Mouse (Mus musculus): ENCODE results near the gene Sox5.

DNA sequence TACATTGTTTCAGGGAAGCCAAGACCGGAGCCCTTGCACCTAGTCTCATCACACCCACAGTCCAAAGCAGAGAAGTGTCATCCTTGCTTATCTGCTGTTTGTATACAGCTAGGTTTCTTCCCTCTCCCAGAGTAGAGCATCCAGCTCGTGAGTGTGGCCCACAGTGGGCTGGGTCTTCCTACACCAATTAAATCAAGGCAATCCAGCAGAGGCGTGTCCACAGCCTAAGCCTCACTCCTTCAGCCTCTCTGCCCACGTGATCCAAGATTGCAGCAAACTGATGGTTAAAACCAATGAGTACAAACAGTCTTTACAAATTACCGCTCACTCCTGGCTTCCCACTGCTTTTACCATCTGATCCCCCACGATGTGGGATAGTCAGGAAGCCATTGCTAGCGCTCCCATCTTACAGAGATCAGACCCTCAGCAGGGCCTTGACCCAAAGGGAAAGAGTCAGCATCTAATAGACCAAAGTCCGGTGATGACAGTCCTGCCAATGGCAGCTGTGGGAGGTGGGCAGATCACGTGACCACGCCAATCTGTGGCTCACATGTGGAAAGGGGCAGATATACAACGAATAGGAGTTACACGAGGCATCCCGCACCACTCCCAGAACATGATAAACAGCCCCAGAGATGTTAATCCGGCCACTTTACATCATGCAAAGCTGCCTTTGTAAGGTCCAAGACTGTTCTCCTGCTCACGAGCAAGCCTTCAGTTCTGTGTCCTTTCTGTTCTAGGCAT is 9.4 kb downstream of the Sox5 start:
- no peak for TF ChIP-seq CTCF (IDR thresholded peaks at IDR 0.05; ENCODE audit: extremely low read depth, insufficient read length, insufficient replicate concordance, low read depth, low read length)
- TF ChIP-seq POLR2A (IDR thresholded peaks at IDR 0.05; ENCODE audit: low read depth, low read length) = no peak

All from small intestine, adult 2 months (tissue).